Mouse (Mus musculus): Measurements from ENCODE around the gene Lypd4. TPM values are rescaled to one million over a fixed set of nuclear protein-coding genes. Genes with fewer than 3 reads are reported as not detected.

Lypd4 gene
- polyA plus RNA-seq, 1 experiment from 2014 or later, result not detected

DNA sequence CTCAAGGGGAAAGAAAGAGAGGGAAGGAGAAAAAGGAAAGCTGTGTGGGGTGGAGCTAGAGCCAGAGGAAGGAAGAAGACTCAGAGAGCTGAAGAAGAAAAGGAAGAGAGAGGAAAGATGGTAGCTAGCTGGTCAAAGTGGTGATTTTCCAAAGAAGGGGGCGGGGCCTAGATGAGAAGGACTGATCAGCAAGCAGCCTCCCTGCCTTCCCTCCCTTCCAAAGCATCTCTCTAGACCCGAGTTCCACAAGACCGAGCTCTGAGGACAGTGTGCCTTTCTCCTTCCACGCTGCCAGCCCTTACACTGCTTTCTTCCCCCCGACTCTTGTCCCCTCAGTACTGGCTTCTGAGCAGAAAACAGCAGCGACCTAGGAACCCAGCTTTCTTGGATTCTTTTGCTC, 5.6 kb downstream of the Lypd4 start:
- Histone ChIP-seq H3K9me3 (ENCODE audit: low read length) (no peaks in the 10 kb centered on the region), H3K4me3 (ENCODE audit: low read depth, low read length) (no peak overlapping the region), H3K4me2 (replicated peaks; ENCODE audit: low read depth, low read length) (no peak overlapping the region), H3K4me1 (ENCODE audit: insufficient read depth, low read depth, low read length) (no peaks in the 10 kb centered on the region), H3K27ac (ENCODE audit: low read length) (no peak overlapping the region), H3K27me3 (replicated peaks; ENCODE audit: insufficient read depth, low read length) (no peaks in the 10 kb centered on the region), H3K36me3 (ENCODE audit: insufficient read depth, low read length) (no peaks in the 10 kb centered on the region), H3K9ac (replicated peaks; ENCODE audit: low read depth) (no peak overlapping the region)
- ATAC-seq (no peak), DNase-seq (ENCODE audit: low spot score) (no peak)
- WGBS, result 35% methylated on average over 6 of the region's 6 CpGs
- TF ChIP-seq EP300 (IDR thresholded peaks at IDR 0.05) (no peak), CTCF (IDR thresholded peaks at IDR 0.05) (no peak)

DNA sequence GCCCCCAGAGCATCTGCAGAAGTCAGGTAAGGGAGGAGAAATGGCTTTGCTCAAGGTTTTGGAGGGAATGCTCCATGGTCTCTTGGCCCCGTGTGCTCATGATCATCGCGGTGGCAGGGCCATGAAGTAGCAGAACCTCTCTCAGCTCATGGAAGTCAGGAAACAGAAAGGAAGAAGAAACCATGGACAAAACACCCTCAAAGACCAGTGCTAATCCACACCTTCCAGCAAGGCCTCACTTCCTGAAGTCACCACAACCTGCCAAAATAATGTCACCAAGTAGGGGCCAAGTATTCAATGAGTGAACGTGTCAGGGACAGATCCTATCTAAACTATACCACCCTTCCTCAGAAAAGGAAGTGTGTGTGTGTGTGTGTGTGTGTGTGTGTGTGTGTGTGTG, 6.9 kb downstream of the Lypd4 start:
- no peak overlapping the region for H3K4me2 ChIP-seq (replicated peaks; ENCODE audit: low read depth, low read length)
- DNase-seq (ENCODE audit: low spot score) (no peak), ATAC-seq (no peak)
- no peak overlapping the region for H3K4me3 ChIP-seq (ENCODE audit: low read depth, low read length)
- H3K9me3 ChIP-seq (ENCODE audit: low read length), result no peaks in the 10 kb centered on the region
- no peak overlapping the region for H3K27ac ChIP-seq (ENCODE audit: low read length)
- no peaks in the 10 kb centered on the region for H3K36me3 ChIP-seq (ENCODE audit: insufficient read depth, low read length)
- H3K9ac ChIP-seq (replicated peaks; ENCODE audit: low read depth), result no peak overlapping the region
- WGBS, result 83% methylated on average over 4 of the region's 4 CpGs
- H3K27me3 ChIP-seq (replicated peaks; ENCODE audit: insufficient read depth, low read length), result no peaks in the 10 kb centered on the region
- no peak for TF ChIP-seq EP300 (IDR thresholded peaks at IDR 0.05)
- no peaks in the 10 kb centered on the region for H3K4me1 ChIP-seq (ENCODE audit: insufficient read depth, low read depth, low read length)

GRCm38 (mm10) chr7:24861913-24862312, 7.8 kb downstream of the Lypd4 start, which contains the start of gene Gm9844:
Gene Gm9844, plus strand, starts transcription at chr7:24862213.
- DNase-seq (ENCODE audit: low spot score), result no peak
- ATAC-seq, result no peak
- TF ChIP-seq CTCF (IDR thresholded peaks at IDR 0.05), result no peak
- TF ChIP-seq EP300 (IDR thresholded peaks at IDR 0.05), result no peak
- H3K27ac ChIP-seq (ENCODE audit: low read length), result no peak within 1 kb of the TSS
- no peak within 1 kb of the TSS for H3K9ac ChIP-seq (replicated peaks; ENCODE audit: low read depth)
- no peaks in the 10 kb centered on the region for H3K9me3 ChIP-seq (ENCODE audit: low read length)
- H3K4me3 ChIP-seq (ENCODE audit: low read depth, low read length), result no peak within 1 kb of the TSS
- H3K36me3 ChIP-seq (ENCODE audit: insufficient read depth, low read length), result no peaks in the 10 kb centered on the region
- no peaks in the 10 kb centered on the region for H3K27me3 ChIP-seq (replicated peaks; ENCODE audit: insufficient read depth, low read length)
- no peaks in the 10 kb centered on the region for H3K4me1 ChIP-seq (ENCODE audit: insufficient read depth, low read depth, low read length)
- no peak within 1 kb of the TSS for H3K4me2 ChIP-seq (replicated peaks; ENCODE audit: low read depth, low read length)
- WGBS, result 81% methylated on average over 7 of the region's 7 CpGs

DNA sequence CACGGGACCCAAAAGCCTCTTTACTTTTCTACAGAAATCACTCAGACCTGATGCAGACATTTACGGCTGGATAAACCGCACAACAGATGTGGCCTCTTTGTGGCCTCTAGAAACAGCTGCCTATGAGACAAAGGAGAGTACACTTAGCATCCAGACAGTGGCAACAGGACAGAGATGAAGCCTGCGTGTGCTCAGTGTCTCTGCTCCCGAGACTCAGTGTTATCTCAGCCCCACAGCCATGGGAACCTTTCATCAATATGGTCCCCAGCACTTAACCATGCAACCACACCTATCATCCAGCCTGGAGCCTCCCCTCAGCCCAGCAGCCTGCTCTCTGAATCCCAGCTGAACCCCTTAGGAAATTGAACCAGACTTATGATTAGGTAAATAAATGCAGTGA, 10.5 kb downstream of the Lypd4 start:
- DNase-seq (ENCODE audit: low spot score), result no peak
- H3K27me3 ChIP-seq (replicated peaks; ENCODE audit: insufficient read depth, low read length), result no peaks in the 10 kb centered on the region
- no peak overlapping the region for H3K4me2 ChIP-seq (replicated peaks; ENCODE audit: low read depth, low read length)
- no peak for ATAC-seq
- H3K27ac ChIP-seq (ENCODE audit: low read length), result no peak overlapping the region
- H3K9me3 ChIP-seq (ENCODE audit: low read length), result no peaks in the 10 kb centered on the region
- TF ChIP-seq CTCF (IDR thresholded peaks at IDR 0.05), result no peak
- no peak for TF ChIP-seq EP300 (IDR thresholded peaks at IDR 0.05)
- no peak overlapping the region for H3K9ac ChIP-seq (replicated peaks; ENCODE audit: low read depth)
- no peaks in the 10 kb centered on the region for H3K4me1 ChIP-seq (ENCODE audit: insufficient read depth, low read depth, low read length)
- 77% methylated on average over 5 of the region's 5 CpGs for WGBS
- no peak overlapping the region for H3K4me3 ChIP-seq (ENCODE audit: low read depth, low read length)
- no peaks in the 10 kb centered on the region for H3K36me3 ChIP-seq (ENCODE audit: insufficient read depth, low read length)

DNA sequence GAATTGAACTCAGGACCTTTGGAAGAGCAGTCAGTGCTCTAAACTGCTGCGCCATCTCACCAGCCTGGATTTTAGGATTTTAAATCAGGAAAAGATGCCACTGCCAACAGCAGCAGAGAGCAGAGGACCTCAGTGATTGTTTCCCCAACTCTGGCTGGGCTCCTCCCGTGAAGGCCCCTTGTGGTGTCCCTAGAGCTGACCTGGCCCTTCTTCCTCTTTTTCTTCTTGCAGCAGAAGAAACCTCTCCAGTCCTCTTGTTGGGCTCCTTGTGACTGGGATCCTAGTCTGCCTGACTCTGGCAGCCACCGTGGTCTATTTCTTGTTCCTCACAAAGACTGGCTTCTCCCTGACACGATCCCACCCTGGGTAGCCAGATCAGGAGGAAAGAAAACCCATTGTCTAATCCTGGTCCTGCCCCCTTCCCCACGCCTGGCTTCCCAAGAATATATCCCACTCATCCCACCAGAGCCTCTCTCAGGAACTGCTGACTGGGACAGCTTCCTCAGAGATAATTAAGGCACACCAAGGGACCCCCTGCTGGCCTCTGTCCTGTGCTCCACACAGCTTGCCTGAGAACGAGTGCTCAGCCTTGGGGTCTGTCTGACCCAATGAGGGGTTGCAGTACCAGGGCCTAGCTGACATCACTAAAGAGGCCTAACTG, 13.2 kb downstream of the Lypd4 start:
- TF ChIP-seq CTCF (IDR thresholded peaks at IDR 0.05) (no peak), EP300 (IDR thresholded peaks at IDR 0.05) (no peak)

GRCm38 (mm10) chr7:24853695-24854094, 16.0 kb downstream of the Lypd4 start:
- WGBS, result 30% methylated on average over 7 of the region's 7 CpGs
- Histone ChIP-seq H3K9ac (replicated peaks; ENCODE audit: low read depth) (no peak overlapping the region), H3K36me3 (ENCODE audit: insufficient read depth, low read length) (no peaks in the 10 kb centered on the region), H3K4me3 (ENCODE audit: low read depth, low read length) (no peak overlapping the region), H3K27ac (ENCODE audit: low read length) (no peak overlapping the region), H3K9me3 (ENCODE audit: low read length) (no peaks in the 10 kb centered on the region), H3K4me1 (ENCODE audit: insufficient read depth, low read depth, low read length) (no peaks in the 10 kb centered on the region), H3K27me3 (replicated peaks; ENCODE audit: insufficient read depth, low read length) (no peaks in the 10 kb centered on the region), H3K4me2 (replicated peaks; ENCODE audit: low read depth, low read length) (no peak overlapping the region)
- ATAC-seq, result no peak
- no peak for DNase-seq (ENCODE audit: low spot score)
- TF ChIP-seq EP300 (IDR thresholded peaks at IDR 0.05) (no peak), CTCF (IDR thresholded peaks at IDR 0.05) (no peak)

More for the DNA sequence above, 13.2 kb downstream of the Lypd4 start:
- Histone ChIP-seq H3K27me3 (replicated peaks; ENCODE audit: insufficient read depth, low read length) (no peaks in the 10 kb centered on the region), H3K4me2 (replicated peaks; ENCODE audit: low read depth, low read length) (no peak overlapping the region), H3K4me1 (ENCODE audit: insufficient read depth, low read depth, low read length) (no peaks in the 10 kb centered on the region), H3K36me3 (ENCODE audit: insufficient read depth, low read length) (no peaks in the 10 kb centered on the region), H3K4me3 (ENCODE audit: low read depth, low read length) (no peak overlapping the region), H3K27ac (ENCODE audit: low read length) (no peak overlapping the region), H3K9me3 (ENCODE audit: low read length) (no peaks in the 10 kb centered on the region), H3K9ac (replicated peaks; ENCODE audit: low read depth) (no peak overlapping the region)
- WGBS, result 49% methylated on average over 6 of the region's 6 CpGs
- no peak for ATAC-seq
- DNase-seq (ENCODE audit: low spot score), result peak; percentile 8

GRCm38 (mm10) chr7:24853233-24853563, 16.5 kb downstream of the Lypd4 start:
- DNase-seq (ENCODE audit: low spot score), result no peak
- H3K27me3 ChIP-seq (replicated peaks; ENCODE audit: insufficient read depth, low read length), result no peaks in the 10 kb centered on the region
- H3K4me2 ChIP-seq (replicated peaks; ENCODE audit: low read depth, low read length), result no peak overlapping the region
- H3K9ac ChIP-seq (replicated peaks; ENCODE audit: low read depth), result no peak overlapping the region
- TF ChIP-seq EP300 (IDR thresholded peaks at IDR 0.05) (no peak), CTCF (IDR thresholded peaks at IDR 0.05) (no peak)
- no peak for ATAC-seq
- no peaks in the 10 kb centered on the region for H3K36me3 ChIP-seq (ENCODE audit: insufficient read depth, low read length)
- H3K9me3 ChIP-seq (ENCODE audit: low read length), result no peaks in the 10 kb centered on the region
- H3K27ac ChIP-seq (ENCODE audit: low read length), result no peak overlapping the region
- no peaks in the 10 kb centered on the region for H3K4me1 ChIP-seq (ENCODE audit: insufficient read depth, low read depth, low read length)
- H3K4me3 ChIP-seq (ENCODE audit: low read depth, low read length), result no peak overlapping the region

Data from lung, postnatal 0 days (tissue).